Mouse (Mus musculus): ENCODE data around the gene Ssr4.
A peak's percentile ranks its signal among the peaks of the same experiment; 100 is the strongest.

Ssr4 gene

GRCm38 (mm10) chrX:73815072-73815471 is 28.2 kb downstream of the Ssr4 start:
- no peak for DNase-seq (ENCODE audit: low read depth)

GRCm38 (mm10) chrX:73816596-73817314 is 29.9 kb downstream of the Ssr4 start:
- DNase-seq (ENCODE audit: low read depth) = no peak

- no peak for DNase-seq (ENCODE audit: low read depth)
These were observed 36.9 kb downstream of the Ssr4 start for GRCm38 (mm10) chrX:73823747-73824146.

GRCm38 (mm10) chrX:73824185-73825151 is 37.6 kb downstream of the Ssr4 start, which contains the start of gene Pdzd4:
TSS of gene Pdzd4 (minus strand) at chrX:73824969.
- peak; percentile 11 for DNase-seq (ENCODE audit: low read depth)

- no peak for DNase-seq (ENCODE audit: low read depth)
These were observed 48.9 kb downstream of the Ssr4 start for GRCm38 (mm10) chrX:73835731-73836130.

GRCm38 (mm10) chrX:73836691-73837090 is 49.9 kb downstream of the Ssr4 start:
- DNase-seq (ENCODE audit: low read depth) = no peak
